ENCODE assay signal across 8 mouse cellular contexts in genomic region chr2:165993173-165993900, GRCm38 (mm10). TPM values are rescaled to one million over a fixed set of nuclear protein-coding genes. Genes with fewer than 3 reads are reported as not detected.
DNase-seq lines count a peak whose midpoint lies in the region; ATAC-seq and TF ChIP-seq lines count a peak whose summit lies in the region.

No protein-coding gene starts in this region.

- 5% methylated on average over 34 of the region's 35 CpGs for WGBS in heart, adult 2 months
- 4% methylated on average over 35 of the region's 35 CpGs for WGBS in cerebellum, adult 2 months
- 4% methylated on average over 35 of the region's 35 CpGs for WGBS in heart, postnatal 0 days
- 2% methylated on average over 35 of the region's 35 CpGs for whole genome bisulfite sequencing in liver, postnatal 0 days (ENCODE audit: insufficient replicate concordance)
- WGBS in spleen, adult 2 months: under 1% methylated on average over 34 of the region's 35 CpGs

- peaks cover 12% of the 10 kb centered on the region for H3K4me1 ChIP-seq in heart, adult 2 months (ENCODE audit: control insufficient read depth, insufficient read depth, low read length)
- H3K4me1 ChIP-seq in cerebellum, adult 2 months (ENCODE audit: control insufficient read depth, insufficient read depth, low read length): no peaks in the 10 kb centered on the region
- no peaks in the 10 kb centered on the region for H3K4me1 ChIP-seq in heart, postnatal 0 days (ENCODE audit: control insufficient read depth, insufficient read depth)
- H3K4me1 ChIP-seq in liver, postnatal 0 days (ENCODE audit: insufficient read depth): 0 out of 2 replicates have a peak, but pooled peaks cover 9% of the 10 kb centered on the region
- peaks cover 6% of the 10 kb centered on the region; the same call in 1 of the 2 replicates for H3K4me1 ChIP-seq in spleen, adult 2 months (ENCODE audit: control insufficient read depth, insufficient read depth, insufficient read length)

- H3K9me3 ChIP-seq in heart, postnatal 0 days (replicated peaks; ENCODE audit: control insufficient read depth, low read length): no peaks in the 10 kb centered on the region
- no peaks in the 10 kb centered on the region for H3K9me3 ChIP-seq in liver, postnatal 0 days (ENCODE audit: low read length)

- peak; percentile 46; the same call in 1 of the 2 replicates for TF ChIP-seq POLR2A in heart, adult 2 months (IDR thresholded peaks at IDR 0.05; ENCODE audit: insufficient read depth, low read depth, low read length)
- TF ChIP-seq POLR2A in cerebellum, adult 2 months (IDR thresholded peaks at IDR 0.05; ENCODE audit: borderline replicate concordance, insufficient read depth, low read length): no peak
- TF ChIP-seq POLR2A in spleen, adult 2 months (IDR thresholded peaks at IDR 0.05; ENCODE audit: low read depth, low read length): no peak

- no peak for TF ChIP-seq EP300 in heart, adult 2 months (IDR thresholded peaks at IDR 0.05; ENCODE audit: insufficient read depth, low read depth, low read length)
- no peak for TF ChIP-seq EP300 in heart, postnatal 0 days (IDR thresholded peaks at IDR 0.05; ENCODE audit: low read depth)
- no peak for TF ChIP-seq EP300 in liver, postnatal 0 days (IDR thresholded peaks at IDR 0.05; ENCODE audit: low read depth)

- peak overlapping the region; percentile 99 for H3K27ac ChIP-seq in heart, adult 2 months
- H3K27ac ChIP-seq in cerebellum, adult 2 months (ENCODE audit: insufficient read depth, low read length): no peak overlapping the region
- 0 out of 2 replicates have a peak overlapping the region, but pooled peaks have one; percentile 82 for H3K27ac ChIP-seq in heart, postnatal 0 days (ENCODE audit: low read depth)
- peak overlapping the region; percentile 80 for H3K27ac ChIP-seq in liver, postnatal 0 days (ENCODE audit: low read depth)
- peak overlapping the region; percentile 97 for H3K27ac ChIP-seq in spleen, adult 2 months (ENCODE audit: insufficient read depth, low read length)

- TF ChIP-seq CTCF in heart, adult 2 months (IDR thresholded peaks at IDR 0.05): no peak
- no peak for TF ChIP-seq CTCF in C2C12 (IDR thresholded peaks at IDR 0.05; ENCODE audit: control insufficient read depth, insufficient read depth, insufficient read length)
- TF ChIP-seq CTCF in cerebellum, adult 2 months (IDR thresholded peaks at IDR 0.05; ENCODE audit: borderline replicate concordance, insufficient read depth, low read depth, low read length): no peak
- TF ChIP-seq CTCF in heart, postnatal 0 days (IDR thresholded peaks at IDR 0.05; ENCODE audit: low read depth): no peak
- no peak for TF ChIP-seq CTCF in liver, postnatal 0 days (IDR thresholded peaks at IDR 0.05; ENCODE audit: low read depth)
- no peak for TF ChIP-seq CTCF in spleen, adult 2 months (IDR thresholded peaks at IDR 0.05; ENCODE audit: extremely low read depth, insufficient read depth, insufficient read length, insufficient replicate concordance)

- peak overlapping the region; percentile 99 for H3ac ChIP-seq in C2C12 (ENCODE audit: control insufficient read depth, insufficient read length, low read depth)

- no peak; the same call in none of the 2 replicates for ATAC-seq in heart, postnatal 0 days (ENCODE audit: insufficient read depth, low read depth)
- peak; percentile 1; the same call in 1 of the 2 replicates for ATAC-seq in liver, postnatal 0 days

- peak in 1 of 2 experiments; percentile 52 for DNase-seq in heart, adult 2 months
- DNase-seq in heart, adult 8-10 months (ENCODE audit: low spot score): no peak
- DNase-seq in cerebellum, adult 2 months: no peak
- no peak for DNase-seq in heart, postnatal 0 days (ENCODE audit: low spot score)
- peak; percentile 36 for DNase-seq in liver, postnatal 0 days
- peak in 1 of 2 experiments; percentile 19 for DNase-seq in spleen, adult 2 months (ENCODE audit: low read depth in 1 of 2, low spot score in 2 of 2)
- DNase-seq in T-cell, adult 2 months (ENCODE audit: low spot score): no peak

- no peaks in the 10 kb centered on the region for H3K27me3 ChIP-seq in heart, adult 2 months (ENCODE audit: control insufficient read depth, insufficient read depth, low read length)
- no peaks in the 10 kb centered on the region for H3K27me3 ChIP-seq in C2C12 (ENCODE audit: control insufficient read depth, insufficient read depth, insufficient read length)
- H3K27me3 ChIP-seq in cerebellum, adult 2 months (ENCODE audit: control insufficient read depth, insufficient read depth, low read length): no peaks in the 10 kb centered on the region
- no peaks in the 10 kb centered on the region for H3K27me3 ChIP-seq in heart, postnatal 0 days (ENCODE audit: control insufficient read depth, insufficient read depth, low read length)
- H3K27me3 ChIP-seq in liver, postnatal 0 days (ENCODE audit: insufficient read depth, low read length): 0 out of 2 replicates have a peak, but pooled peaks cover 3% of the 10 kb centered on the region
- H3K27me3 ChIP-seq in spleen, adult 2 months (ENCODE audit: control insufficient read depth, insufficient read depth, low read length): no peaks in the 10 kb centered on the region

- peaks cover 20% of the 10 kb centered on the region for H3K36me3 ChIP-seq in heart, adult 2 months (ENCODE audit: control insufficient read depth, insufficient read depth, low read length)
- peaks cover 9% of the 10 kb centered on the region for H3K36me3 ChIP-seq in C2C12 (ENCODE audit: control insufficient read depth, insufficient read depth)
- H3K36me3 ChIP-seq in heart, postnatal 0 days (replicated peaks; ENCODE audit: control insufficient read depth, insufficient read depth, low read length): no peaks in the 10 kb centered on the region
- no peaks in the 10 kb centered on the region for H3K36me3 ChIP-seq in liver, postnatal 0 days (replicated peaks; ENCODE audit: insufficient read depth, low read length)
- no peaks in the 10 kb centered on the region for H3K36me3 ChIP-seq in spleen, adult 2 months (ENCODE audit: control insufficient read depth, insufficient read depth, low read length)

- peaks cover 47% of the 10 kb centered on the region for H3K79me3 ChIP-seq in C2C12 (ENCODE audit: low read depth)

- intact Hi-C loops in heart, adult 2 months (cut with DNase I): loop anchor here (2.0 to 5.0 kb wide), 4 partner anchors 39 to 79 kb away; no protein-coding TSS in a partner anchor

- peaks cover 6% of the 10 kb centered on the region for H3K79me2 ChIP-seq in heart, adult 2 months (replicated peaks; ENCODE audit: control insufficient read depth, insufficient read depth, low read length)
- H3K79me2 ChIP-seq in C2C12 (ENCODE audit: control insufficient read depth, insufficient read depth): peaks cover 58% of the 10 kb centered on the region

- H3K4me2 ChIP-seq in heart, postnatal 0 days (ENCODE audit: low read depth, low read length): peak overlapping the region; percentile 92
- H3K4me2 ChIP-seq in liver, postnatal 0 days (ENCODE audit: low read depth, low read length): peak overlapping the region; percentile 94

- H3K4me3 ChIP-seq in heart, adult 2 months: peak overlapping the region; percentile 91
- peak overlapping the region; percentile 84 for H3K4me3 ChIP-seq in C2C12 (ENCODE audit: insufficient read depth, poor library complexity, severe bottlenecking)
- H3K4me3 ChIP-seq in cerebellum, adult 2 months (replicated peaks; ENCODE audit: insufficient read depth, low read depth, low read length): peak overlapping the region; percentile 73
- peak overlapping the region; percentile 94 for H3K4me3 ChIP-seq in heart, postnatal 0 days (ENCODE audit: low read depth, low read length)
- peak overlapping the region; percentile 95 for H3K4me3 ChIP-seq in liver, postnatal 0 days (ENCODE audit: low read depth, low read length)
- H3K4me3 ChIP-seq in spleen, adult 2 months (ENCODE audit: extremely low read depth, insufficient read depth, insufficient read length): peak overlapping the region; percentile 89

- peak overlapping the region; percentile 97 for H3K9ac ChIP-seq in heart, adult 2 months (ENCODE audit: low read depth, low read length)
- peak overlapping the region; percentile 91 for H3K9ac ChIP-seq in heart, postnatal 0 days (replicated peaks; ENCODE audit: low read depth, low read length)
- H3K9ac ChIP-seq in liver, postnatal 0 days (replicated peaks): peak overlapping the region; percentile 97

TF ChIP-seq in C2C12, 6 proteins besides CTCF, POLR2A, EP300 and RAD21:
- no peak for TF ChIP-seq CEBPB (IDR thresholded peaks at IDR 0.05; ENCODE audit: low read depth)
- no peak for TF ChIP-seq MYOD1 (IDR thresholded peaks at IDR 0.05; ENCODE audit: control insufficient read depth, insufficient read length, low read depth)
- TF ChIP-seq MAX (IDR thresholded peaks at IDR 0.05): no peak
- no peak for TF ChIP-seq FOSL1 (IDR thresholded peaks at IDR 0.05; ENCODE audit: insufficient read depth, low read length, poor library complexity, severe bottlenecking)
- TF ChIP-seq USF1 (IDR thresholded peaks at IDR 0.05; ENCODE audit: low read depth): no peak
- TF ChIP-seq MYOG (IDR thresholded peaks at IDR 0.05; ENCODE audit: control insufficient read depth, extremely low read depth, insufficient read length): no peak

RNA-seq across cellular contexts. Expression of gene Ncoa3, which starts 0.9 kb away (rescaled TPM):
- 10 to 100 TPM; 29.1 to 32.1 TPM for total RNA-seq in heart, adult 2 months (2021)
- polyA plus RNA-seq in heart, adult 2 months (2012; rRNA removed): 20.1 and 25.7 TPM in 2 replicates
- total RNA-seq in heart, adult 8-10 months (2022): 10 to 100 TPM; 24.3 to 30.2 (median 28.7) TPM
- polyA plus RNA-seq in C2C12 (2012; fragmentation: generic; extraction: Trizol): 5.6 TPM
- 23.6 and 23.7 TPM in 2 replicates for polyA plus RNA-seq in cerebellum, adult 2 months (2012; rRNA removed)
- 17.7 and 48.7 TPM in 2 replicates for total RNA-seq in heart, postnatal 0 days (2014; rRNA removed; ENCODE audit: low replicate concordance)
- 5.8 and 6.2 TPM in 2 replicates for polyA plus RNA-seq in heart, postnatal 0 days (2015; fragmentation: Nextera tagmentation; extraction: Ambion mirVana)
- 3.3 and 3.9 TPM in 2 replicates for polyA plus RNA-seq in liver, postnatal 0 days (2015; fragmentation: Nextera tagmentation; extraction: Ambion mirVana)
- polyA plus RNA-seq in spleen, adult 2 months (2012; rRNA removed): 48.4 and 67.9 TPM in 2 replicates
